Mouse (Mus musculus) hindbrain, embryonic 12.5 days (tissue): ENCODE data around the gene Astl. TPM values are rescaled to one million over a fixed set of nuclear protein-coding genes. Genes with fewer than 3 reads are reported as not detected.

Experiments used
- ATAC-seq: fragments of 200-750 bp; cut with Nextera tagmentation; 2 replicates; pipeline ENCODE4 v1.8.0; 2017; ENCODE audit warnings: moderate TSS enrichment; ENCODE audit not compliant: low FRiP score
- H3K27ac ChIP-seq: fragments of 300-500 bp; sonication (generic); 2 replicates; pipeline ENCODE4 v1.5.1; 2016; ENCODE audit warnings: mild to moderate bottlenecking
- H3K27me3 ChIP-seq: fragments of 300-500 bp; sonication (generic); 2 replicates; pipeline ENCODE4 v1.6.1; 2016; ENCODE audit warnings: mild to moderate bottlenecking
- H3K36me3 ChIP-seq: fragments of 300-500 bp; sonication (generic); 2 replicates; pipeline ENCODE4 v1.6.1; 2016; ENCODE audit warnings: mild to moderate bottlenecking
- H3K4me1 ChIP-seq: fragments of 300-500 bp; sonication (generic); 2 replicates; pipeline ENCODE4 v1.6.1; 2016
- H3K4me2 ChIP-seq: fragments of 300-500 bp; sonication (generic); replicated peaks from 2 replicates; pipeline ENCODE4 v1.6.1; 2016; ENCODE audit warnings: mild to moderate bottlenecking
- H3K4me3 ChIP-seq: fragments of 300-500 bp; sonication (generic); 2 replicates; pipeline ENCODE4 v1.5.1; 2016; ENCODE audit warnings: mild to moderate bottlenecking
- H3K9ac ChIP-seq: fragments of 300-500 bp; sonication (generic); 2 replicates; pipeline ENCODE4 v1.6.1; 2016; ENCODE audit warnings: mild to moderate bottlenecking, moderate library complexity
- H3K9me3 ChIP-seq: fragments of 300-500 bp; sonication (generic); replicated peaks from 2 replicates; pipeline ENCODE4 v1.6.1; 2016; ENCODE audit warnings: mild to moderate bottlenecking
- WGBS: fragments of 180-500 bp; shearing (Covaris S2); methylation state at CpG from one replicate; pipeline ENCODE4 v1.1.7; 2016; 5-methylcytosine and 5-hydroxymethylcytosine counted together
- polyA plus RNA-seq: library from polyadenylated mRNA; unstranded; fragments of >200 nt; fragmentation: Nextera tagmentation; extraction: Ambion mirVana; gene quantifications from 2 replicates; pipeline ENCODE4 v1.2.1, GENCODE M21; 2016

Astl gene
- polyA plus RNA-seq, 1 experiment from 2014 or later = not detected

- Histone ChIP-seq H3K4me3 (no peak overlapping the region), H3K9me3 (no peaks in the 10 kb centered on the region), H3K27me3 (peaks cover 5% of the 10 kb centered on the region; the same call in 1 of the 2 replicates), H3K36me3 (no peaks in the 10 kb centered on the region), H3K27ac (no peak overlapping the region), H3K4me2 (no peak overlapping the region), H3K4me1 (no peaks in the 10 kb centered on the region), H3K9ac (no peak overlapping the region)
- WGBS = 79% methylated on average over 13 of the region's 13 CpGs
- no peak for ATAC-seq
Measured at GRCm38 (mm10) chr2:127347147-127347985, 8.9 kb downstream of the Astl start.

GRCm38 (mm10) chr2:127353881-127354280, 15.4 kb downstream of the Astl start:
- no peak for ATAC-seq
- Histone ChIP-seq H3K27me3 (peaks cover 9% of the 10 kb centered on the region), H3K4me1 (no peaks in the 10 kb centered on the region), H3K27ac (no peak overlapping the region), H3K36me3 (no peaks in the 10 kb centered on the region), H3K9me3 (no peaks in the 10 kb centered on the region), H3K4me3 (no peak overlapping the region), H3K4me2 (no peak overlapping the region), H3K9ac (no peak overlapping the region)
- WGBS = 89% methylated on average over 4 of the region's 4 CpGs

- no peak within 1 kb of the TSS for H3K27ac ChIP-seq
- ATAC-seq = peak; percentile 77
- WGBS = under 1% methylated on average over 47 of the region's 49 CpGs
- H3K36me3 ChIP-seq = no peaks in the 10 kb centered on the region
- H3K27me3 ChIP-seq = peaks cover 78% of the 10 kb centered on the region
- H3K9me3 ChIP-seq = no peaks in the 10 kb centered on the region
- H3K4me2 ChIP-seq = peak within 1 kb of the TSS; percentile 75
- H3K4me3 ChIP-seq = peak within 1 kb of the TSS; percentile 39
- peak within 1 kb of the TSS; percentile 35 for H3K9ac ChIP-seq
- peaks cover 17% of the 10 kb centered on the region for H3K4me1 ChIP-seq
Measured at GRCm38 (mm10) chr2:127362459-127363281, 24.2 kb downstream of the Astl start, which contains the start of gene Adra2b. Gene Adra2b, plus strand, starts transcription at chr2:127363208.

- H3K36me3 ChIP-seq = no peaks in the 10 kb centered on the region
- no peaks in the 10 kb centered on the region for H3K9me3 ChIP-seq
- H3K27ac ChIP-seq = no peak overlapping the region
- WGBS = 3% methylated on average over 28 of the region's 28 CpGs
- H3K4me3 ChIP-seq = peak overlapping the region; percentile 39
- H3K4me1 ChIP-seq = peaks cover 17% of the 10 kb centered on the region
- peak overlapping the region; percentile 75 for H3K4me2 ChIP-seq
- H3K9ac ChIP-seq = peak overlapping the region; percentile 28
- H3K27me3 ChIP-seq = peaks cover 78% of the 10 kb centered on the region
- ATAC-seq = peak; percentile 20; the same call in 1 of the 2 replicates
Measured at GRCm38 (mm10) chr2:127363282-127363652, 24.8 kb downstream of the Astl start.

DNA sequence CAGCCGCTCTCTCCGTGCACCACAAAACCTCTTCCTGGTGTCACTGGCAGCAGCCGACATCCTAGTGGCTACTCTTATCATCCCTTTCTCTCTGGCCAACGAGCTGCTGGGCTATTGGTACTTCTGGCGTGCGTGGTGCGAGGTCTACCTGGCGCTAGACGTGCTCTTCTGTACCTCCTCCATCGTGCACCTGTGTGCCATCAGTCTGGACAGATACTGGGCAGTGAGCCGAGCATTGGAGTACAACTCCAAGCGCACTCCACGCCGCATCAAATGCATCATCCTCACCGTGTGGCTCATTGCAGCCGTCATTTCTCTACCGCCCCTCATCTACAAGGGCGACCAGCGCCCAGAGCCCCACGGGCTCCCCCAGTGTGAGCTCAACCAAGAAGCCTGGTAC, 25.3 kb downstream of the Astl start:
- Histone ChIP-seq H3K9ac (no peak overlapping the region; the same call in 1 of the 2 replicates), H3K36me3 (no peaks in the 10 kb centered on the region), H3K4me1 (peaks cover 17% of the 10 kb centered on the region), H3K27me3 (peaks cover 76% of the 10 kb centered on the region), H3K27ac (no peak overlapping the region), H3K4me2 (peak overlapping the region; percentile 75), H3K9me3 (no peaks in the 10 kb centered on the region), H3K4me3 (peak overlapping the region; percentile 39)
- no peak for ATAC-seq
- WGBS = 6% methylated on average over 20 of the region's 20 CpGs

DNA sequence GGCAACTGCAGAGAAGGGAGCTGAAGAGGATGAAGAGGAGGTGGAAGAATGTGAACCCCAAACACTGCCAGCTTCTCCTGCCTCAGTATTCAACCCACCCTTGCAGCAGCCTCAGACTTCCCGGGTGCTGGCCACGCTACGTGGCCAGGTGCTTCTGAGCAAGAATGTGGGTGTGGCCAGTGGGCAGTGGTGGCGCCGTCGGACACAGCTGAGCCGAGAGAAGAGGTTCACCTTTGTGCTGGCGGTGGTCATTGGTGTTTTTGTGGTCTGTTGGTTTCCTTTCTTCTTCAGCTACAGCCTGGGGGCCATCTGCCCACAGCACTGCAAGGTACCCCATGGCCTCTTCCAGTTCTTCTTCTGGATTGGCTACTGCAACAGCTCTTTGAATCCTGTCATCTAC, 26.0 kb downstream of the Astl start:
- peaks cover 74% of the 10 kb centered on the region for H3K27me3 ChIP-seq
- peak overlapping the region; percentile 39; the same call in 1 of the 2 replicates for H3K4me3 ChIP-seq
- H3K9me3 ChIP-seq = no peaks in the 10 kb centered on the region
- H3K27ac ChIP-seq = no peak overlapping the region
- H3K9ac ChIP-seq = no peak overlapping the region
- H3K4me1 ChIP-seq = peaks cover 17% of the 10 kb centered on the region
- ATAC-seq = no peak
- H3K4me2 ChIP-seq = 0 out of 2 replicates have a peak overlapping the region, but pooled peaks have one; percentile 75
- WGBS = 20% methylated on average over 7 of the region's 8 CpGs
- H3K36me3 ChIP-seq = no peaks in the 10 kb centered on the region

- no peak for ATAC-seq
- no peak overlapping the region for H3K27ac ChIP-seq
- H3K4me2 ChIP-seq = no peak overlapping the region
- H3K4me3 ChIP-seq = no peak overlapping the region
- WGBS = 70% methylated on average over 10 of the region's 10 CpGs
- no peaks in the 10 kb centered on the region for H3K36me3 ChIP-seq
- peaks cover 52% of the 10 kb centered on the region for H3K27me3 ChIP-seq
- no peak overlapping the region; the same call in 1 of the 2 replicates for H3K9ac ChIP-seq
- H3K9me3 ChIP-seq = no peaks in the 10 kb centered on the region
- peaks cover 29% of the 10 kb centered on the region for H3K4me1 ChIP-seq
Measured at GRCm38 (mm10) chr2:127367126-127367820, 28.8 kb downstream of the Astl start.

GRCm38 (mm10) chr2:127369703-127370376, 31.4 kb downstream of the Astl start:
- H3K4me3 ChIP-seq = no peak overlapping the region
- H3K27me3 ChIP-seq = peaks cover 26% of the 10 kb centered on the region
- ATAC-seq = no peak
- peaks cover 12% of the 10 kb centered on the region for H3K4me1 ChIP-seq
- H3K9ac ChIP-seq = no peak overlapping the region
- no peak overlapping the region for H3K27ac ChIP-seq
- H3K36me3 ChIP-seq = no peaks in the 10 kb centered on the region
- H3K9me3 ChIP-seq = no peaks in the 10 kb centered on the region
- 49% methylated on average over 5 of the region's 5 CpGs for WGBS
- H3K4me2 ChIP-seq = no peak overlapping the region

DNA sequence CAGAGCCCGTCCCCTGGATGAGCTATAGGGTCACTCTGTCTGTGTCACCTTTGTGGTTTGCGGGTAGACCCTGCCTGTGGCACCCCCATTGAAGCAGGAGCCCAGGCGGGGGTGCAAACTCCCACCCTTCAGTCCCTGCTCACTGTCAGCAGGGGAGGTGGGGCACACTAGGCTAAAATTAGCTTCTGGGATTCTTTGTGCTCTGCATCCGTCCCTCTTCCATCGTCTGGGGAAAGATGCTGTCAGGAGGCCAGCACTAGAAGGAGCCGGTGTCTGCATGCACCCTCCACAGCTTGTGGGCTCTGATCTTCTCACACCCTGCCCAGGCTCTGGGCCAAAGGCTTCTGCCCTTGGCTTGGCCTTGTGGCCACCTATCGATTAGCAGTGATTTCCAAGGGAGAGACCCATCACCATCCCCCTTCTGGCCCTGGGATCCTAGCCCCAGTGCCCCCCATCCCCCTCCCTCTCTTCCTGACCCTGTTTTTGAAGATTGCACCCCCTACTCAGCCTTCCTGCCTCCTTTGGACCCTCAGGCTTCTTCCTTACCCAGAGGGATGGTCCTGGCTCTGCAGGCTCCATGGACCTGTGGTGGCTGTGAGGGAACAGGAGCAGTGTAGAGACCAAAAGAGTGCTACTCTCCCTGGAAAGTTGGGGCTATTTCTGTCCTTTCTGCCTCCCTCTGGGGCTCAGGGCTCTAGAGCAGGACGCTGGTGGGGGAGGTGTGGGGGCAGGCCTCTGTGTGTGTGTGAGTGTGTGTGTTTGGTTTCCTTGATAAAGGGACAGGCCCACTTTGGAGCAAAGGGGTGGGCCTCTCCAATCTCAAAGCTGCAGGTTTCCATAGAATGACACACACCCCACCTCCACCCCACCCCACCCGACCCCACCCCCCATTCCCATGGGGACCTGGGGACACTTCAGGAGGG, 32.4 kb downstream of the Astl start:
- ATAC-seq = no peak

DNA sequence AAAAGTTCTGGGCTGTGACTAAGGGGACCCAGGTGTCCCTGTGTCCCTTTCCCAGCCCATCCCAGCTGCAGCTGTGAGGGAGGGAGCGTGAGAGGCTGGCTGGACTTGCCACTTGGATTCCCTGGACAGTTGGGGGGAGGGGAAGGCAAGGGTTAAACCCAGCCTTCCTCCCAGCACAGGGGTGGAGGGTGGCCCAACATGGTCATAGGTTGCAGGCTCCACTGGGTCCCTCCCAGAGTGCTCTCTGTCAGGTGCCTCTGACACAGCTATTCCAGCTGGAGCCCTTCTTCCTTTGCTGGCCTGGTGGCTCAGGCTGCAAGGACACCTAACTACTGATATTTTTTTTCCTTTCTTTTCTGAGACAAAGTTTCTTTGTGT, 33.0 kb downstream of the Astl start:
- peak; percentile 43; the same call in 1 of the 2 replicates for ATAC-seq
- WGBS = 75% methylated on average over 1 of the region's 1 CpGs
- Histone ChIP-seq H3K9ac (no peak overlapping the region), H3K36me3 (no peaks in the 10 kb centered on the region), H3K27me3 (peaks cover 16% of the 10 kb centered on the region), H3K9me3 (no peaks in the 10 kb centered on the region), H3K27ac (no peak overlapping the region), H3K4me3 (no peak overlapping the region), H3K4me1 (peaks cover 12% of the 10 kb centered on the region), H3K4me2 (no peak overlapping the region)

More for the DNA sequence above, 32.4 kb downstream of the Astl start:
- WGBS = 46% methylated on average over 9 of the region's 9 CpGs
- no peak overlapping the region for H3K27ac ChIP-seq
- H3K27me3 ChIP-seq = peaks cover 19% of the 10 kb centered on the region
- no peaks in the 10 kb centered on the region for H3K36me3 ChIP-seq
- H3K4me1 ChIP-seq = peaks cover 12% of the 10 kb centered on the region
- H3K4me3 ChIP-seq = no peak overlapping the region
- H3K4me2 ChIP-seq = no peak overlapping the region
- H3K9ac ChIP-seq = 0 out of 2 replicates have a peak overlapping the region, but pooled peaks have one; percentile 4
- H3K9me3 ChIP-seq = no peaks in the 10 kb centered on the region

DNA sequence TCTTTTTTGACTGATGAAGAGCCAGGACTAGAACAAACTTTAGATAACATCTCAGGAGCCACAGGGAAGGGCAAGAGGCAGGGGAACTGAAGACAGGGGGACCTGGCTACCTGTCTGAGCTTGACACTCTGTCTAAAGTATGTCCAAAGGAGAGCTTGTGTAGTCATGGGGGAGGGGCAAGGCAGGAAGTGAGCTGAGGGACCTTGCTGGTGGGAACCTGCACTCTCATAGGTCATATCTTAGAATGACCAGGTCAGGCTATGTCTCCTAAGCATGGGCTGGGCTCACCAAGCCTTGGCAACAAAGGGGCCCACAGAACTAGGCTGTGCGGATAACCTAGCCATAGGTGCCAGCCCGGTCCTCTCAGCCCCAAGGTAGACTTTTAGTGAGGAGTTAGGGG, 33.6 kb downstream of the Astl start:
- Histone ChIP-seq H3K27ac (no peak overlapping the region), H3K4me2 (no peak overlapping the region), H3K9ac (no peak overlapping the region), H3K4me1 (peaks cover 12% of the 10 kb centered on the region), H3K27me3 (peaks cover 11% of the 10 kb centered on the region), H3K4me3 (no peak overlapping the region), H3K36me3 (no peaks in the 10 kb centered on the region), H3K9me3 (no peaks in the 10 kb centered on the region)
- WGBS = 91% methylated on average over 2 of the region's 2 CpGs
- no peak for ATAC-seq
